Mouse (Mus musculus) cortical plate, adult 2 months (tissue): ENCODE results near the gene Tsn.

Experiments
- CTCF ChIP-seq: fragments of 200-500 bp; IDR thresholded peaks from 2 replicates; pipeline ENCODE4 v1.5.1; 2011; ENCODE audit warnings: mild to moderate bottlenecking, control low read depth, low read length; ENCODE audit not compliant: insufficient read depth; ENCODE audit errors: extremely low read depth
- POLR2A ChIP-seq: fragments of 200-500 bp; IDR thresholded peaks from 2 replicates; pipeline ENCODE4 v1.6.1; 2011; ENCODE audit warnings: mild to moderate bottlenecking, low read length, control low read depth; ENCODE audit not compliant: insufficient read depth; ENCODE audit errors: extremely low read depth

- TF ChIP-seq CTCF = no peak
- no peak for TF ChIP-seq POLR2A
Observed at GRCm38 (mm10) chr1:118294826-118295225, 16.7 kb downstream of the Tsn start.
